Mouse (Mus musculus) hindbrain, postnatal 0 days (tissue): Measurements from ENCODE around the gene Dnajb12. TPM values are rescaled to one million over a fixed set of nuclear protein-coding genes. Genes with fewer than 3 reads are reported as not detected.
A peak's percentile ranks its signal among the peaks of the same experiment; 100 is the strongest.

ENCODE experiments used
- ATAC-seq: fragments of 200-750 bp; cut with Nextera tagmentation; 2 replicates; pipeline ENCODE4 v1.8.0; 2017; ENCODE audit warnings: mild to moderate bottlenecking, moderate TSS enrichment, moderate library complexity
- DNase-seq: peaks from one replicate; pipeline ENCODE4 v3.0.0-alpha.2; 2015; ENCODE audit warnings: low spot score
- H3K27ac ChIP-seq: fragments of 300-500 bp; sonication (generic); 2 replicates; pipeline ENCODE4 v1.5.1; 2014; ENCODE audit warnings: mild to moderate bottlenecking
- H3K27me3 ChIP-seq: fragments of 300-500 bp; sonication (generic); 2 replicates; pipeline ENCODE4 v1.6.1; 2014; ENCODE audit warnings: low read length, mixed read lengths; ENCODE audit not compliant: insufficient read depth
- H3K36me3 ChIP-seq: fragments of 300-500 bp; sonication (generic); 2 replicates; pipeline ENCODE4 v1.6.1; 2014; ENCODE audit warnings: low read length, mixed read lengths; ENCODE audit not compliant: insufficient read depth
- H3K4me1 ChIP-seq: fragments of 300-500 bp; sonication (generic); 2 replicates; pipeline ENCODE4 v1.6.1; 2014; ENCODE audit warnings: antibody characterized with exemption, low read length, mixed read lengths; ENCODE audit not compliant: insufficient read depth
- H3K4me2 ChIP-seq: fragments of 300-500 bp; sonication (generic); 2 replicates; pipeline ENCODE4 v1.6.1; 2014; ENCODE audit warnings: low read depth, mild to moderate bottlenecking, low read length, moderate library complexity, mixed read lengths
- H3K4me3 ChIP-seq: fragments of 300-500 bp; sonication (generic); 2 replicates; pipeline ENCODE4 v1.5.1; 2014; ENCODE audit warnings: low read length
- H3K9ac ChIP-seq: fragments of 300-500 bp; sonication (generic); replicated peaks from 2 replicates; pipeline ENCODE4 v1.6.1; 2014; ENCODE audit warnings: mild to moderate bottlenecking, low read length, moderate library complexity, mixed read lengths
- H3K9me3 ChIP-seq: fragments of 300-500 bp; sonication (generic); 2 replicates; pipeline ENCODE4 v1.6.1; 2016; ENCODE audit warnings: low read length, mixed read lengths
- CTCF ChIP-seq: IDR thresholded peaks from 2 replicates; pipeline ENCODE4 v1.5.1; 2016; ENCODE audit warnings: antibody characterized with exemption, control low read depth, low read depth
- WGBS: fragments of 180-500 bp; shearing (Covaris S2); extraction: QIAGEN DNeasy Blood & Tissue Kit; methylation state at CpG from one replicate; pipeline ENCODE4 v1.1.7; 2014; 5-methylcytosine and 5-hydroxymethylcytosine counted together
- polyA plus RNA-seq: library from polyadenylated mRNA; unstranded; fragments of >200 nt; fragmentation: Nextera tagmentation; extraction: Ambion mirVana; gene quantifications from 2 replicates; pipeline ENCODE4 v1.2.1, GENCODE M21; 2015
- total RNA-seq: library from RNA; depleted of rRNA; stranded (reverse); fragments of >200 nt; gene quantifications from 2 replicates; pipeline ENCODE4 v1.2.3, GENCODE M21; 2014

Gene Dnajb12
- total and polyA plus RNA-seq, 2 experiments from 2014 or later: 26.4 to 56.8 TPM

GRCm38 (mm10) chr10:59899341-59900173 lies 20.2 kb downstream of the Dnajb12 start:
- WGBS: 5% methylated on average over 21 of the region's 21 CpGs
- peak overlapping the region; percentile 21; the same call in 1 of the 2 replicates for H3K4me2 ChIP-seq
- TF ChIP-seq CTCF: no peak

GRCm38 (mm10) chr10:59900174-59900435 lies 20.7 kb downstream of the Dnajb12 start:
- TF ChIP-seq CTCF: no peak
- Histone ChIP-seq H3K27ac (peak overlapping the region; percentile 97), H3K9me3 (no peaks in the 10 kb centered on the region), H3K27me3 (no peaks in the 10 kb centered on the region), H3K4me3 (no peak overlapping the region), H3K36me3 (peaks cover 11% of the 10 kb centered on the region; the same call in 1 of the 2 replicates), H3K4me2 (no peak overlapping the region), H3K4me1 (peaks cover 33% of the 10 kb centered on the region), H3K9ac (peak overlapping the region; percentile 30; the same call in 1 of the 2 replicates)
- no peak for DNase-seq
- WGBS: 19% methylated on average over 4 of the region's 4 CpGs
- no peak for ATAC-seq

More at GRCm38 (mm10) chr10:59899341-59900173, 20.2 kb downstream of the Dnajb12 start:
- Histone ChIP-seq H3K4me1 (peaks cover 33% of the 10 kb centered on the region), H3K27me3 (no peaks in the 10 kb centered on the region), H3K4me3 (no peak overlapping the region), H3K36me3 (peaks cover 12% of the 10 kb centered on the region; the same call in 1 of the 2 replicates), H3K9me3 (no peaks in the 10 kb centered on the region), H3K27ac (peak overlapping the region; percentile 97), H3K9ac (peak overlapping the region; percentile 30; the same call in 1 of the 2 replicates)
- ATAC-seq (peak; percentile 94), DNase-seq (peak; percentile 95)

GRCm38 (mm10) chr10:59900939-59901338 lies 21.6 kb downstream of the Dnajb12 start:
- ATAC-seq: no peak
- TF ChIP-seq CTCF: no peak; the same call in 1 of the 2 replicates
- Histone ChIP-seq H3K4me1 (peaks cover 33% of the 10 kb centered on the region), H3K36me3 (peaks cover 3% of the 10 kb centered on the region; the same call in 1 of the 2 replicates), H3K4me2 (no peak overlapping the region), H3K4me3 (no peak overlapping the region), H3K9me3 (no peaks in the 10 kb centered on the region), H3K9ac (no peak overlapping the region), H3K27ac (peak overlapping the region; percentile 97; the same call in 1 of the 2 replicates), H3K27me3 (no peaks in the 10 kb centered on the region)
- WGBS: 40% methylated on average over 4 of the region's 4 CpGs
- DNase-seq: peak; percentile 65

GRCm38 (mm10) chr10:59901463-59901862 lies 22.1 kb downstream of the Dnajb12 start:
- 94% methylated on average over 1 of the region's 1 CpGs for WGBS
- no peak for ATAC-seq

GRCm38 (mm10) chr10:59901986-59902605 lies 22.7 kb downstream of the Dnajb12 start:
- DNase-seq: no peak
- peaks cover 29% of the 10 kb centered on the region for H3K4me1 ChIP-seq

More at GRCm38 (mm10) chr10:59901463-59901862, 22.1 kb downstream of the Dnajb12 start:
- no peaks in the 10 kb centered on the region; the same call in 1 of the 2 replicates for H3K36me3 ChIP-seq
- no peaks in the 10 kb centered on the region for H3K27me3 ChIP-seq
- no peak for TF ChIP-seq CTCF
- H3K27ac ChIP-seq: peak overlapping the region; percentile 97; the same call in 1 of the 2 replicates
- no peak overlapping the region for H3K4me3 ChIP-seq
- no peak overlapping the region for H3K4me2 ChIP-seq
- H3K9me3 ChIP-seq: no peaks in the 10 kb centered on the region
- DNase-seq: no peak
- H3K9ac ChIP-seq: no peak overlapping the region
- H3K4me1 ChIP-seq: peaks cover 33% of the 10 kb centered on the region

DNA sequence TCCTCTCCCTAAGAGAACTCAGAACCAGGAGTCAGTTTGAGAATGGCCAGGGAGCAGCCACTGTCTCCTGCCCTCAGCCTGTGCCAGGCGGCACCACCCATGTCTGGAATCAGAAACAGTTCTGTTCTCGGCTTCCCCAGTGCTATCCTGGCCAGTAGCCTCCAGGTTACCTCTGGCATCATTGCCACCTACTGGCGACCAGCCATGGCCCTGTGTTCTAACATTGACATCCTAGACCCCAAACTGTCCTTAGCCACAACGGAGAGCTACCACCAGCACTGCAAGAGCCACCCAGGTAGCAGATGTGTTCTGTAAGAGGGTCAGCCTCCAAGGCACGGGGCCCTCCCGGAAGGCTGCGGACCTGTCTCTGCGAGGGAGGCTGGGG lies 23.2 kb downstream of the Dnajb12 start:
- 46% methylated on average over 8 of the region's 8 CpGs for WGBS
- H3K27ac ChIP-seq: peak overlapping the region; percentile 15; the same call in 1 of the 2 replicates

More at GRCm38 (mm10) chr10:59901986-59902605, 22.7 kb downstream of the Dnajb12 start:
- Histone ChIP-seq H3K9me3 (no peaks in the 10 kb centered on the region), H3K4me3 (no peak overlapping the region), H3K27ac (0 out of 2 replicates have a peak overlapping the region, but pooled peaks have one; percentile 15), H3K9ac (no peak overlapping the region), H3K36me3 (no peaks in the 10 kb centered on the region), H3K27me3 (no peaks in the 10 kb centered on the region), H3K4me2 (no peak overlapping the region)
- no peak for ATAC-seq
- no peak for TF ChIP-seq CTCF
- 62% methylated on average over 8 of the region's 8 CpGs for WGBS

More for the DNA sequence above, 23.2 kb downstream of the Dnajb12 start:
- ATAC-seq (no peak), DNase-seq (no peak)
- Histone ChIP-seq H3K4me1 (peaks cover 25% of the 10 kb centered on the region), H3K27me3 (no peaks in the 10 kb centered on the region), H3K4me2 (no peak overlapping the region), H3K36me3 (no peaks in the 10 kb centered on the region), H3K4me3 (no peak overlapping the region), H3K9me3 (no peaks in the 10 kb centered on the region), H3K9ac (no peak overlapping the region)
- TF ChIP-seq CTCF: no peak
